Mouse (Mus musculus) heart, postnatal 36 days (tissue): Measurements from ENCODE around the gene Asmt. TPM values are rescaled to one million over a fixed set of nuclear protein-coding genes. Genes with fewer than 3 reads are reported as not detected.

ENCODE experiments used
- DNase-seq, 2 experiments: peaks; one replicate each; pipeline ENCODE4 v3.0.0; 2021 to 2022
- intact Hi-C: fragments of 180-260 bp; cut with DNase I; formaldehyde crosslinking; loops from one replicate; pipeline ENCODE4 v1.15.1; 2025
- total RNA-seq, 2 experiments: library from RNA; stranded (reverse); gene quantifications; 2 replicates each; pipeline ENCODE4 v1.2.3; 2021

The Asmt gene
- total RNA-seq, result not detected

DNA sequence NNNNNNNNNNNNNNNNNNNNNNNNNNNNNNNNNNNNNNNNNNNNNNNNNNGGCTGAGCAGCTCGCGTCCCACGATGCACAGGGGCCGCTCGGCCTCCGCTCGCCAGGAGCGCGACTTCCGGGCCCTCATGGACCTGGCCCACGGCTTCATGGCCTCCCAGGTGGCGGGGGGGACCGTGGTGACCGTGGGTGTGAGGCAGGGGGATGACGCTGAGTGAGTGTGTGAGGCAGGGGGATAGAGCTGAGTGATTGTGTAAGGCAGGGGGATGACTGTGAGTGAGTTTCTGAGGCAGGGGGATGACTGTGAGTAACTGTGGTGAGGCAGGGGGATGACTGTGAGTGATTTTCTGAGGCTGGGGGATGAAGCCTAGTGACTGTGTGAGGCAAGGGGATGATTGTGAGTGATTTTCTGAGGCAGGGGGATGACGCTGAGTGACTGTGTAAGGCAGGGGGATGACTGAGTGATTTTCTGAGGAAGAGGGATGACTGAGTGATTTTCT is at the start of gene Asmt:
Gene Asmt (plus strand): TSS at position 51 of the 499 bp plus-strand sequence.
- intact Hi-C loops, result no loop called here
- DNase-seq, result no peak

DNA sequence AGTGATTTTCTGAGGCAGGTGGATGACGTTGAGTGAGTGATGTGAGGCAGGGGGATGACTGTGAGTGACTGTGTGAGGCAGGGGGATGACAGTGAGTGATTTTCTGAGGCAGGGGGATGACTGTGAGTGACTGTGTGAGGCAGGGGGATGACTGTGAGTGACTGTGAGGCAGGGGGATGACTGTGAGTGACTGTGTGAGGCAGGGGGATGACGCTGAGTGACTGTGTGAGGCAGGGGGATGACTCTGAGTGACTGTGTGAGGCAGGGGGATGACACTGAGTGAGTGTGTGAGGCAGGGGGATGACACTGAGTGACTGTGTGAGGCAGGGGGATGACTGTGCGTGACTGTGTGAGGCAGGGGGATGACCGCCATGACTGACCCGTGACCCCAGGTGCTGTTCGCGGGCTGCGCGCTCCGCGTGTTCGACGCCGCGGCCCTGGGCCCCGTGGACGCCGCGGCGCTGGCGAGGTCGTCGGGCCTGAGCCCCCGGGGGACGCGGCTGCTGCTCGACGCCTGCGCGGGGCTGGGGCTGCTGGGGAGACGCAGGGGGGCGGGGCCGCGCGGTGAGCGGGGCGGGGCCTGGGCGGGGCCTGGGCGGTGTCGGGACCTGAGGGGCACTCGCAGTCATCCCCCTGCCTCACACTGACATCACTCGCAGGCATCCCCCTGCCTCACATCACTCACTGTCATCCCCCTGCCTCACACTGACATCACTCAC is 948 bp downstream of the Asmt start:
- intact Hi-C loops, result no loop called here
- DNase-seq, result no peak

DNA sequence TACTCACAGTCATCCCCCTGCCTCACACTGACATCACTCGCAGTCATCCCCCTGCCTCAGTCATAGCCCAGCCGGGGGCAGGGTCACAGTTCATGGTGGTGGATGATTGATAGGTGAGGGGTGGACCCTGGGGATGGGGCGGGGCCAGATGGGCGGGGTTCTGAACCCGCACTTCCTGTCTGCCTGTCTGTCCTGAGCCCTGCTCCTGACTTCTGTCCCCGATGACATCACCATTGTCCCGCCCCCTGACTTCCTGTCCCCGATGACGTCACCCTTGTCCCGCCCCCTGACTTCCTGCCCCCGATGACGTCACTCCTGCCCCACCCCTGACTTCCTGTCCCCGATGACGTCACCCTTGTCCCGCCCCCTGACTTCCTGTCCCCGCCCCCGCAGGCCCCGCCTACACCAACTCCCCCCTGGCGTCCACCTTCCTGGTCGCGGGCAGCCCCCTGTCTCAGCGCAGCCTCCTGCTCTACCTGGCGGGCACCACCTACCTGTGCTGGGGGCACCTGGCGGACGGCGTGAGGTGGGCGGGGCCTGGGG is 1.9 kb downstream of the Asmt start:
- intact Hi-C loops, result no loop called here
- no peak for DNase-seq

DNA sequence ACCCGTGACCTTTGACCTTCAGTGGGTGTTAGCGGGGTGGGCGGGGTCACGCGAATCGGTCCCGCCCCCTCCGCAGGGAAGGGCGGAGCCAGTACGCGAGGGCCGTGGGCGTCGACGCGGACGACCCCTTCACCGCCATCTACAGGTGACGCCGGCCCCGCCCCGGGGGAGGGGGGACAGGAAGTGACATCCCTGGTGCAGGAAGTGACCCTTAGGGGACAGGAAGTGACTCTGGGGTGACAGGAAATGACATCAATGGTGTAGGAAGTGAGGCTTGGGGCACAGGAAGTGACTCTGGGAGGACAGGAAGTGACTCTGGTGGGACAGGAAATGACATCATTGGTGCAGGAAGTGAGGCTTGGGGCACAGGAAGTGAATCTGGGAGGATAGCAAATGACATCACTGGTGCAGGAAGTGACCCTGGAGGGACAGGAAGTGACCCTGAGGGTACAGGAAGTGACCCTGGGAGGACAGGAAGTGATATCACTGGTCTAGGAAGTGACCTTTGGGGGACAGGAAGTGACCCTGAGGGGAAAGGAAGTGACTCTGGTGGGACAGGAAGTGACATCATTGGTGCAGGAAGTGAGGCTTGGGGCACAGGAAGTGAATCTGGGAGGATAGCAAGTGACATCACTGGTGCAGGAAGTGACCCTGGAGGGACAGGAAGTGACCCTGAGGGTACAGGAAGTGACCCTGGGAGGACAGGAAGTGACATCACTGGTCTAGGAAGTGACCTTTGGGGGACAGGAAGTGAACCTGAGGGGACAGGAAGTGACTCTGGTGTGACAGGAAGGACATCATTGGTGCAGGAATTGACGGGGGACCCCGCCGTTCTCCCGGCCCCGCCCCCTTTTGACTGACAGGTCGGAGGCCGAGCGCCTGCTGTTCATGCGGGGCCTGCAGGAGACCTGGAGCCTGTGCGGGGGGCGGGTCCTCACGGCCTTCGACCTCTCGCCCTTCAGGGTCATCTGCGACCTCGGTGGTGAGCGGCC is 2.7 kb downstream of the Asmt start:
- DNase-seq, result no peak
- intact Hi-C loops, result no loop called here

DNA sequence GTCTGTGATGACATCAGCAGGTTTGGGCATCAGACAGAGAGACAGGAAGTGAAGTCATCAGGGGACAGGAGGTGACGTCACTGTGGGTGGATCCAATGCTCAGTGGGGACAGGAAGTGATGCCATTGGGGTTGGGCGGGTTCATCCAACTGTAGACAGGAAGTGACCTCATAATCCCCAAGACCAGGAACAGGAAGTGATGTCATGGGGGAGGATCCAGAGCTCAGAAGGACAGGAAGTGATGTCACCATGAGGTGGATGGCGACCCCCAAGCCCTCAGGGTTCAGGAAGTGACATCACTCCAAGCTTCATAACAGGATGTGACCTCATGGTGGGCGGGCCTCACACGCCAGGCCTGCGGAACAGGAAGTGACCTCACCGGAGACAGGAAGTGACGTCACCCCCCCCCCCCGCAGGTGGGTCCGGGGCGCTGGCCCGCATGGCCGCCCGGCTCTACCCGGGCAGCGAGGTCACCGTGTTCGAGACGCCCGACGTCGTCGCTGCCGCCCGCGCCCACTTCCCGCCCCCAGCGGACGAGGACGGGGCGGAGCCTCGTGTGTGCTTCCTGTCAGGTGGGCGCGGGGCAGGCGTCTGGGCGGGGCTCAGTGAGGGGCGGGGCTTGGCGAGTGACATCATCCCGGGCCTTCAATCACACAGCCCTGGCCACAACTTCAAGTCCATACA is 3.6 kb downstream of the Asmt start:
- DNase-seq, result no peak
- intact Hi-C loops, result no loop called here

DNA sequence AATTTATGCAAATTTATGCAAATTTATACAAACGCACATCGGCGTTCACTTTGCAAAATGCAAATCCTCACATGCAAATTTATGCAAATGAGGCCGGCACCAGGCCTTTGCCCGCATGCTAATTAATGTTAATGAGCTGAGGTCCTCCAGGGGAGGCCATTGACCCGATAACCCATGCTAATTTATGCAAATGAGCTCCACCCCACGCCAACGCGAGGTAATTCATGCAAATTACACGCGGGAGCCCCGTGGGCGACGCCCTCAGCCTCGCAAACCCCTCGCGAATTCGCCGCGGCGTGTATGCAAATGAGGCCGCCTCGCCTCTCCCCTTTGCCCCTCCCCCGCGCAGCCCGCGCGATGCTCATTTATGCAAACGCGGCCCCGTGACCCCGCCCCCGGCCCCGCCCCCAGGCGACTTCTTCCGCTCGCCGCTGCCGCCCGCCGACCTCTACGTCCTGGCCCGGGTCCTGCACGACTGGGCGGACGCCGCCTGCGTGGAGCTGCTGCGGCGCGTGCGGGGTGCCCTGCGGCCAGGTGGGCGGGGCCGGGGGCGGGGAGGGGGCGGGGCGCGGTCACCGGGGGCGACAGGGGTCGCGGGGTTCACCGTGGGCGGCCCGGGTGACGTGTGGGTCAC is 4.3 kb downstream of the Asmt start:
- no peak for DNase-seq
- intact Hi-C loops, result no loop called here

DNA sequence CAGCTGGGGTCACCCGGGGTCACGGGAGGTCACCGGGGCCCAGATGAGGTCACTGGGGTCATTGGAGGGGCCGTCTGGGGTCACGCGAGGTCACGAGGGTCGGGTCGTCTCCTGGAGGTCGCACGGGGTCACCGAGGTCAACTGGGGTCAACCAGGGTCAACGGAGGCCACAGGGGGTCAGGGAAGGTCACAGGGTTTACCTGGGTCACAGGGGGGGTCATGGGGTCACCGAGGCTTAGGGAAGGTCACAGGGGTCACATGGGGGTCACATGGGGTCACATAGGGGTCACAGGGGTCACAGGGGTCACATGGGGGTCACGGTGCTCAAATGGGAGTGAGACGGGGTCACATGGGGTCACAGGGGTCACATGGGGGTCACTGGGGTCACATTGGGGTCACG is 4.8 kb downstream of the Asmt start:
- no peak for DNase-seq
- intact Hi-C loops, result no loop called here

DNA sequence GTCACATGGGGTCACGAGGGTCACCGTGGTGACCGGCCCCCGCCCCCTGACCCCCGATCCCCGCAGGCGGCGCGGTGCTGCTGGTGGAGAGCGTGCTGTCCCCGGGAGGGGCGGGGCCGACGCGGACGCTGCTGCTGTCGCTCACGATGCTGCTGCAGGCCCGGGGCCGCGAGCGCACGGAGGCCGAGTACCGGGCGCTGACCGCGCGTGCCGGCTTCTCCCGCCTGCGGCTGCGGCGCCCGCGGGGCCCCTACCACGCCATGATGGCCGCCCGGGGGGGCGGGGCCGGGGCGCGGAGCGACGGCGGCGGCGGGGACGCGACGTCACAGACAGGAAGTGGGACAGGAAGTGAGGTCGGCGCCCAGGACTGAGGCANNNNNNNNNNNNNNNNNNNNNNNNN is 5.2 kb downstream of the Asmt start:
- intact Hi-C loops, result no loop called here
- no peak for DNase-seq
